Mouse (Mus musculus) kidney, adult 2 months (tissue): Measurements from ENCODE around the gene Btn1a1.

Source experiments
- CTCF ChIP-seq: fragments of 200-500 bp; conservative IDR thresholded peaks from 2 replicates; pipeline ENCODE4 v1.5.1; 2011; ENCODE audit warnings: low read depth, mild to moderate bottlenecking, control low read depth, low read length, moderate library complexity, mixed read lengths; ENCODE audit not compliant: insufficient read depth, insufficient read length
- POLR2A ChIP-seq: fragments of 200-500 bp; IDR thresholded peaks from one replicate; pipeline ENCODE4 v1.6.1; 2011; ENCODE audit warnings: low read depth, low read length, control low read depth

GRCm38 (mm10) chr13:23463381-23464223 is 2.1 kb downstream of the Btn1a1 start:
- TF ChIP-seq CTCF (no peak), POLR2A (no peak)
